Mouse (Mus musculus) adrenal gland, postnatal 36 days (tissue): ENCODE data around the gene Rras2. TPM values are rescaled to one million over a fixed set of nuclear protein-coding genes. Genes with fewer than 3 reads are reported as not detected.
A peak's percentile ranks its signal among the peaks of the same experiment; 100 is the strongest.

Experiments
- DNase-seq, 2 experiments: peaks; one replicate each; pipeline ENCODE4 v3.0.0; 2021; ENCODE audit warnings: mixed read lengths in 1 of 2
- long read RNA-seq, 2 experiments: library from polyadenylated mRNA; stranded (forward); transcript quantifications; one replicate each; pipeline ENCODE4 v2.0.0; 2021; ENCODE audit warnings: borderline sequencing depth in 2 of 2
- total RNA-seq, 2 experiments: library from RNA; stranded (reverse); gene quantifications; 2 replicates each; pipeline ENCODE4 v1.2.3; 2021

The Rras2 gene
- total RNA-seq: 10 to 100 TPM; 27.5 to 39.3 TPM
- long read RNA-seq, experiment 1, transcript Rras2-201 (6 exons, 2,275 nt): major isoform, 25 of 27 reads
- long read RNA-seq, experiment 1, partial matches to known transcripts: 0 of 27 reads
- long read RNA-seq, experiment 1, other reads (novel, unspliced or antisense): 2 of 27 reads
- long read RNA-seq, experiment 2, transcript Rras2-201 (6 exons, 2,275 nt): major isoform, 10 of 11 reads
- long read RNA-seq, experiment 2, partial matches to known transcripts: 1 of 11 reads
- long read RNA-seq, experiment 2, other reads (novel, unspliced or antisense): 0 of 11 reads

DNA sequence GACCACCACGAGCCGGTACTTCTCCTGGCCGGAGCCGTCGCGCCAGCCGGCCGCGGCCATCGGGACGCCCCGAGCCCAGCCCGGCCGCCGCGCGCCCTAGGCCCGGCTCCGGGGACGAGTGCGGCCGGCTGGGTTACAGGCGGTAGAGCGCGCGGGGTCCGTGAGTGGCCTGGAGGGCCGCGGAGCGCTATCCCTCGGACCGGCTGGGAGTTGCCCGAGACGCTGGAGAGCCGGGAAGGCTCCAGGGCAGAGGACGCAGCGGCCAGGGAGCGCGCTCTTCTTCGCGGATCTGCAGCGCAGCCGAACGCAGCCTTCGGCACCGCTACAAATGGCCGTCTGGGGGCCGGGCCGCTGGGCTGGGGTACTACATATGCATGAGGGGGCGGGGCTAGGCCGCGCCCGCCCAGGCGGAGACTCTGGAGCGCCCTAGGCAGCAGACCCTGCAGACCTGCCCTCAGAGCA, at the start of gene Rras2:
Gene Rras2 (minus strand): TSS at position 338 of the 462 bp plus-strand sequence.
- DNase-seq: peak; percentile 93 to 96

DNA sequence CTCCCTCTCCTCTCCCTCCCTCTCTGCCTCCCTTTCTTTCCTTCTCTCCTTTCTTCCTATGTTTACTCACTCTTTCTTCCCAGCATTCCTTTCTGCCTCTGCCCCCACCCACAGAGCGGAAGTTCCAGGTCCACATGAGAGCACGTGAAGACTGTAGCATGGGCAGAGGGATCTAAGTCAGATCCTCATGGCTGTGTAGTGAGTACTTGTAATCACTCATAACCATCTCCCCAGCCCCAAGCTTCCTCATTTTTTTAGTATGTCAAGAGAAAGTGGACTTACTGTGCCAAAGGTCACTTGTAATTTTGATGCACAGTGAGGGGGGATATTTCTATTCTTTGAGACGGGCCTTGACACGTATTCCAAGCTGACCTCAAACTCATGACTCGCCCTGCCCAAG, 45.4 kb upstream of the Rras2 start:
- DNase-seq: no peak

DNA sequence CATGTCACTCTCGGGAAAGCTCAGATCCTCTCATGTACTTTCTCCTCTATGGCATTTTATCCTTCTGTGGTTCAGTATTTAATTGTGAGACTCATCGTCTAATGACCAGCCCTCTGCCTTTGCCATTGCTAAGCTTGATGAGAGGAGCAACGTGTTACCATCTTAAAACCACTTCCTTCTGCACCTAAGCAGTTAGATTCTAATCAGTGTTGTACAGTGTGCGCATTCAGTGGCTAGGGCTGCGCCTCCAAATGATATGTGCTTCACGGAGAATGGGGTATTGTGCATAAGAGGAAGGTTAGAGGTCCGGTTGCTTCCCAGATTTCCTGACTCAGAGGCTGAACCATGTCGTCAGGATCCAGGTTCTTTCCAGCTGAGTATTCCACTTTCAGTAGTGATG, 43.5 kb upstream of the Rras2 start:
- DNase-seq: no peak

DNA sequence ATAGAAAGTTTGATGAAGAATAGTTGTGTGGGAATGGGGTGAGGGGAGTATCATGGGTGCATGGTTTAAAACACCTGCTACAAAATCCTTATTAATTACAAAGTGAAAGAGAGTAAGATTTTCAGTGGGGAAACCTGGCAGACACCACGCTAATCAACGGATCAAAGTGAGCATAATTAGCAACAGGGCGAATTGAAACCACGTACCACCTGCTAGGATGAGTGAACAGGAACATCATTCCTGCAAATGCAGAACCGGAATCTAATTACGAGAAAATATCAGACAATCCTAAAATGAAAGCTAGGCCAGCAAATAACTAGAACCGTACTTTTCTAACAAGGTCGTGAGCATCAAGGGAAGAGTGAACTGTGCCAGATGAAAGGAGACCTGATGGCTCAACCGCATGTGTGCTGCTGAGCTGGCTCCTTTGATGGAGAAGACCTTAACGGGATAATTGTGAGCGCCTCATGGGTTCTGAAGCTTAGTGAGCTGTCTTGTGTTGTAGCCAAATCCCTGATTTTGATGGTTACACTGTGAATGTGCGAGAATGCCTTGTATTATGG, 40.2 kb upstream of the Rras2 start:
- DNase-seq: no peak

DNA sequence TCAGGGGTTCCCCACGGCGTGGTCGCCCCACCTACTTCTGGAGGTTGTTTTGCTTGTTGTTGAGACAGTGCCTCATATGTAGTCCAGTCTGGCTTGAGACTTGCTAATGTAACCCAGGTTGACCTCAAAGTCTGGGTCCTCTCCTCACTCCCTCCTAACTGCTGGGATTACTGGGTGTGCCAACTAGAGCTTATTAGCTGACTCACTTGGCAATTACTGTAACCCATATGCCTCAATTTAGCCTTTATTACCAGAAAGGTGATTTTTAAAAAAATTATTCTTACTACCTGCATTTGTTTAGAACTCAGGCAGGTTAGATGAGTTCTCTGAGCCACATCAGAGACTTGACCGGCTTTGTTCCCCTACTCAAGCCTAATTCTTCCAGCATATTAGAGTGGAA, 38.8 kb upstream of the Rras2 start:
- no peak for DNase-seq

DNA sequence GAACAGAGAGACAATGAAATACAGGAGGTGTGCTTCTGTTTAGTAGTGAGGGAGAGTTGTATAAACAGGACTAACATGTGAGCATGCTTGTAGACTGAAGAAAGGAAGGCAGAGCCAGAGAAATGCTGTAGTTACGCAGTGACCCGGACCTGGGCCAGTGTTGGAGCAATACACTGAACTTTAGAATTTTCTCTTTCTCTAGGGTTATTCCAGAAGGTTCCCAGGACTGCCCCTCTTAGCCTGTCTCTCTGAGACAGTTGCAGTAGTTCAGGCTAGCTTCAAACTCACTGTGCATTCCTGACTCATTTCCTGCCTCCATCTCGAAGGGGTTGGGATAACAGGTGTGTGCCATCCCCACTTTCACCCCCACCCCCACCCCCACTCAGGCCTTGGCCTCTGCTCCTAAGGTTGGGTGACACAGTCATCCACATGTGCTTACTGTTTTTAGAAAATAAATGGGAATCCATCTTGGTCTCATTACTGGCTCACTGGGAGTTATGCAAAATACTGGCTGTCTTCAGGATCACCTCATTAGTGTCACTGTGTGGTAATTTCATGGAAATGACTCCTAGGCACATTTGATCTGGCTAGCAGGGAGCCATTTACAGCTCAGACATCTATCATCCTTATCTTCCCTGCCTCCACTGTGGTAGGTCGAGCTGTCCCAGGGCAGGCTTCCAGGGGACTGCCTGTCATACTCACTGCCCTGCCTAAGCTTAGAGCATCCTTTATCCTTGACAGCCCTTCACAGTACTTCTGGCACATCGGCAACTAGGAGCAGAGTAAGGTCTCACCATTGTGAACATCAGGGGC, 37.7 kb upstream of the Rras2 start:
- DNase-seq: peak; percentile 37 to 65

DNA sequence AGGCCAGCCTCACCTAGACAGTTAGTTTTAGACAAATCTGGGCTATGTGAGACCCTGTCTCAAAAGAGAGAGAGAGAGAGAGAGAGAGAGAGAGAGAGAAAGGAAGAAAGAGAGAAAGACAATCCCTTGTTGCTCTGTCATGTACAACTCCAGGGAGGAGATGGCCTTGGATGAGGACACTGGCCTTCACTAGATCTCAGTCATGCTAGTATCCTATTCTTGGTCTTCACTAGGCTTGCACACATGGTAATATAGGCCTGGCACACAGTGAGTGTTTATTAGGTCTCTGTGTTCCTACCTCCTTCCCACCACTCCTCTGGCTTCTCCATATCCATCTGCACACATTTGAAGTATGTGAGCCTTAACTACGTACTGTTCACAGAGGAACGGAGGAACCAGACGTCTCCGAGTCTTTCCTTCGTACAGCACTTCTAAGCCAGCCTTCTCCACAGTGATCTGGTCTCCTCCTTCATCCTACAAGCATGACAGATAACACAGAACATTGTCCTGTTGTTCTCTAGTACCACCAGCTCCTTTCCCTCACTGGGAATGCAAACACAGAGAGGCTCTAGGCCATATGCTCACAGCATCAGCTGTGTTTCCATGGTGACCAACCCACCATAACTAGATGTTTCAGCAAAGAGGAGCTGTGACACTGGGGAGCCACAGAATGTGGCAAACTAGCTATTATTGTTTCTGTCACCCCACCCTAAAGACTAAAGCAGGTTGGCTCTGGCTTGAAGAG, 33.6 kb upstream of the Rras2 start:
- DNase-seq: peak; percentile 32

DNA sequence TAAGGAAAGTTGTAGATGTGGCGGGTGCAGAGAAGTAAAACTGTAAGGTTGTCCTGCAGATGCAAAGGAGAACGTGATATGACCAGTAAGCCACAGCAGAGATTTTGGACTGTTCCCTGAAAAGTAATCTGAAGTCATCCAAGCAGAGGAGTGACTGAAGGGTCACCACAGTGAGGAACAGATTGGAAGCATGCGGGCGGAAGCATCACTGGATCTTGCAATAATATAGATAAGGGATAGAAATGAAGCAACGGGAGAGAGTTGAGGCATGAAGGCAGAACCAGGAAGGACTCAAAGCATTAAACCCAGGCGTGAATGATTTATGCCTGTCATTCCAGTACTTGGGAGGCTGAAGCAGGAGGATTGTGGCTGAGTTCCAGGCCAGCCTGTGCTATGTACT, 32.0 kb upstream of the Rras2 start:
- no peak for DNase-seq

DNA sequence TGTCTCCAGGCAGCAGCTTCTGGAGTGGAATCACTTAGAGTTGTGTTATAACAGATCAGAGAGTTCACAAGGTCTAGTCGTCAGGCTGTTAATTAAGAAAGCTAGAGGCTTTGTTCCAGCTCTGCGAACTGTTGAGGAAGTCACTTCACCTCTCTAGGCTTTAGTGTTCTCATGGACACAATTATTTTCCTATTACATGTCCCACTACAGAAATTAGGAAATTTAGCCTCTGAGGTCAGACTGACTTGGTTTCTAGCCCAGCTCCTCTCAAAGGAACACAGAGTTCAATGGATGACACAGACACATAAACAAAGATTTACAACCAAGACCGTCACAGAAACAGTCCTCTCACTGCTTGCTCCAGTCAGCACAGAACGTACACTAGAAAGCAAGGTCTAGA, 31.6 kb upstream of the Rras2 start:
- peak; percentile 5 to 53 for DNase-seq

DNA sequence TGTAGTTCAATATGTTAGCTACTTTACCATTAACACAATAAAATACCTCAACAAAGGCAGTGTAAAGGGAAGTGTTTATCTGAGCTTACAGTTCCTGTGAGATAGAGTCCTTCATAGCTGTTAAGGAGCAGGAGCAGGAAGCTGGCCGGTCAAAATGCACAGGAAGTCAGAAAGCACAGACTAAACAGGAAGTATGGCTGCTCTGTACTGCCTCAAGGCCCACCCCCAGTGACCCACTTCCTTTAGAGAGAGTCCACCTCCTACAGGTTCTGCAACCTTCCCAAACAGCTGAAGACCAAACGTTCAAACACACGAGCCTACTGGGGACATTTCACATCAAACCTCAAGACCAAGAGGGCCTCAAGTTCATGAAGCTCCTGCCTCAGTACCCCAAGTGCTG, 28.3 kb upstream of the Rras2 start:
- DNase-seq: no peak

DNA sequence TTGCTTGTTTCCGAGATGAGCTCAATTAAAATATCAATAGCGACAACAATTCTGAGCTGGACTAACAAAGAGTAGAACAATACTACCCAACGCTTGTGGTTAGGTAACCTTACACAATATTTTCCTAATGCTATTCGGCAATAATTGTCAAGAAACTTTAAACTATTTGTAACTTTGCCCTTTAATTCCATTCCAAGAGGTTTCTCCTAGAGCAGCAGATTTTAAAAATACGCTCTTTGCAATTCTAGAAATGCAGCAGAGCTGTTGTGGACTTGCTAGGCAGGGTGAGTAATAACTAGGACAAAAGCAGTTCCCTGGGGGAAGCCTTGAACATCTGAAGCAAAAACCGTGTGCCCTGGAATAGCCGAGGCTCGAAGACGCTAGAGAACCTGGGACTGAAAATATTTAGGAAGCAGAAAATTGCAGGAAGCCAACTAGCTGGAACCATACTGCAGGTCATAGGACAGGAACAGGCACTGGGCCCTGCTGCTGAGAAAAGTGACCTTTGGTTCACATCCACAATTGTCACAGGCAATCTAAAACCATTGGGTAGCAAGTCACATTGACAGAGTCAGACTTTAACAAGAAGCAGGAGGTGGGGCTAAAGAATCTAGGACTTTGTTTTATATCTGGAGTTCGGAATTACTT, 24.7 kb upstream of the Rras2 start:
- DNase-seq: no peak

DNA sequence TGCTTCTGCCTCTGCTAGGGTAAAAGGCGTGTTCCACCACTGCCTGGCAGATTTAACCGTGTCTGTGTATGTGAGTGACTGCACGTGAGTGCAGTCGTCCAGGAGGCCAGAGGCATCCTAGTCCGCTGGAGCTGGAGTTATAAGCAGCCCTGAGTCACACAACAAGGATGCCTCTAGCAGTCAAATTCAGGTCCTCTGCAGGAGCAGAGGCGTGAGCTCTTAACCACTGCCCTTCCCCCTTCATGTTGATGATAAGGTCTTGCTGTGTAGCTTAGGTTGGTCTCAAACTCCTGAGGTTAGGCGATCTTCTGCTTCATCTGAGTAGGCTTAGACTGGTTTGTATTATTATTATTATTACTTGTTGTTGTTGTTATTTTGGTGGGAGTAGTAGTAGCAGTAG, 22.4 kb upstream of the Rras2 start:
- no peak for DNase-seq

DNA sequence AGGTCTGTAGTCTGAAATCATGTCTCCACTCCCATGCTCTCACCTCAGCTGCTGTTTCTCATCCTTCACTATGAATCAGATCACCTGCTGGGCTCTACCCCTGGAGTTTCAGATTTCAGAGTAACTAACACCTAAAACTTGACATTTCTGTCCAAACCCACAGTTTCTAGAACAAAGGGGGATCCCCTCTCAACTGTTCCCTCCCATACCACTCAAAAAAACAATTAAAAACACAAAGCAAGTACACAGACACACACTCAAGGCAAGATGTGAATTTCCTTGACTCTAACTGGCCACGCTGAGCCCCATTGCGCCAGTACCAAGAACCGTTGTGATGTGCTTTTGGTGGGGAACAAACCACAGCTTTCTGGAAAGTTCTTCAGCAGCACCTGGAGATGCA, 21.8 kb upstream of the Rras2 start:
- DNase-seq: no peak

DNA sequence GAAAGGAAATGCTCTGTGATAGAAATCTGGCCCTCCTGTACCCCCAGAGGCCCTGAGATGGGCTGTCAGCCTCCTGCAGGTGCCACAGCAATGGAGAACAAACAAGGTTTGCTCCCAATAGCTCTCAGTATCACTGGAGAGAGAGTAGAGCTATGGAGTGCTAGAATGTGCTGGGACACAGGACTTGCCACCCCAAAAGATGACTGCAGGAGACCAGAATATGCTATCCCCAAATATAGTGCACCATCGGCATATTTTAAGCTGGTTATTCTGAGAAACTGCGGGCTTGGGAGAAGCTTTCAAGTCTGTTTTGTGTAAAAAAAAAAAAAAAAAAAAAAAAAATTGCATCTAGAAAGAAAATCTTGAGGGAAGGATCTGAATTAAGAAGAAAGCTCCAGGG, 20.7 kb upstream of the Rras2 start:
- DNase-seq: no peak

DNA sequence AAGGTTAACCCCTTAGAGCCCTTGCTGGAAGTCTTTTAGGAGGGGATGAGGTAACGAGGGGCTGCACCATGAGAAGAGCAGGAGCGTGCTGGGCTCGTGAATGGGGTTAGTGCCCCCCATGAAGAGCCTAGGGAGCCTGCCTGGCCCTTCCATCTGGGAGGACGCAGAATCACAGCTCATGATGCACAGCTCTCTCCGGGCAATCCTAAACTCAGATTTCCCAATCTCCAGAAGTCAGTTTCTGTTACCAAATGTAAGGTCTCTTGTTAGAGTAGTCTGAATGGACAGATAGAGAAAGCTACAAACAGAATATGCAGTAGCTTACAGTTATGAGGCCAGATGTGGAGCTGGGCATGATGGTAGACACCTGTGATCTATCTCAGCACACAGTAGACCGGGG, 17.6 kb upstream of the Rras2 start:
- no peak for DNase-seq

DNA sequence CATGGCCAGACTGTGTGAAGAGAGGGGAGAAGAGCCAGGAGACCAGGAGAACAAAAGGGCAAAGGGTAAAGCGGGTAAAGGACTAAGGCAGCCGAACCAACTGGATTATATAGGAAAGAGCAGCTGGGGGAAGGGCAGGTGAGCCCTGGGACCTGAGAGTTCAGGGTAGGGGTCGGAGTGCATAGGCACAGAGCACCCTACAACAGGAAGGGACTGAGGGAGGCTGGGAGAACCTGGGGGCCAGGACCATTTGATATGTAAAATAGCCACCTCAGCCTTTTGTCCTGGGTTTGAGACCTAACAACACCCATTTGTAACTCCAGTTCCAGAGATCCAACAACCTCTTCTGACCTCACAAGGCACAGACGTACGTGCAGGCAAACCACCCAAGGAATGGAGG, 16.4 kb upstream of the Rras2 start:
- DNase-seq: no peak

DNA sequence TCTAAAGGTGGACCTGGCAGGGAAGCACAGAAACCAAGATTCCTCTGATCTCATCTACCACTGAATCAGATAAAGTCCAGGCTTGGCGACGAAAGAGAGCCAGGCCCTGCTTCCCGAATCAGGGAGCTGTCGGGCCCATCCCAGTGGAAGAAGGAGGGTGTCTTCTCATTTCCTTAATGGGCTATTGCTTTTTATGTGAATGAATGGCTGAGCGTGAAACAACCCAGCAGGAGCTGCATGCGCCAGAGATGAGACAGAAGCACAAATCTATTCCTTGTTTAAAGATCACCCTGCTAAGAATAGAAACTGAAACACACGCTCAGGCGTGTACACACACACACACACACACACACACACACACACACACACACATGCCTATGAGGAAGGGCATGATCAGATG, 14.7 kb upstream of the Rras2 start:
- no peak for DNase-seq

DNA sequence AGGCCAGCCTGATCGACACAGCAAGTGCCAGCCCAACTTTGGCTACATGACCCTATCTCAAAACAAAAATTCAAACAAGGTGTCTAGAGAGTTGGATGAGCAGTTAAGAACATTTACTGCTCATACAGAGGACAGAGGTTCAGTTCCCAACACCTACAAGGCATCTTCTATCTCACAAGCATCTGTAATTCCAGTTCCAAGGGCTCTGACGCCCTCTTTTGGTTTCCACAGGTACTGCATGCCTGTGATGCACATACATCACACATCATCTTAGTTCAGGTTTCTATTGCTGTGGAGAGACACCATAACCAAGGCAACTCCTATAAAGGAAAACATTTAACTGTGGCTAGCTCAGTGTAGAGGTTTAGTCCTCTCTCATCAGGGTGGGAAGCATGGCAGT, 11.7 kb upstream of the Rras2 start:
- DNase-seq: no peak

DNA sequence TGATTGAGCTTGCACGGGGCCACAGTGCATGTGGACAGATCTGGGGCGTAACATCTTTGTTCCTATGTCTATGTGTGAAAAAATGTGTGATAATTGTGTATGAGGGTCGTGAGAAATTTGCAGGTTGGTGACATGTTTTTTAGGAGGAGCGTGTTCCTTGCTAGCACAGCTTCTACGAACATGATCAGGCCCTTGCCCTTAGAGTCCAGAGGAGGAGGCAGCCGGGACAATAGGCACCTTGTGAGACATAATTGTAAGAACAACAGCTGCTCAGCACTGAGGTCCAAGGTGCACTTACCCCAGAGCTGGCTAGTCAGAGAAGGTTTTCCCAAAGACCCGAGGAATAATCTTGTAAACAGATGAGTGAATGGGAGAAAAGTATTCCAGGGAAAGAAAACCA, 599 bp upstream of the Rras2 start:
- DNase-seq: no peak

DNA sequence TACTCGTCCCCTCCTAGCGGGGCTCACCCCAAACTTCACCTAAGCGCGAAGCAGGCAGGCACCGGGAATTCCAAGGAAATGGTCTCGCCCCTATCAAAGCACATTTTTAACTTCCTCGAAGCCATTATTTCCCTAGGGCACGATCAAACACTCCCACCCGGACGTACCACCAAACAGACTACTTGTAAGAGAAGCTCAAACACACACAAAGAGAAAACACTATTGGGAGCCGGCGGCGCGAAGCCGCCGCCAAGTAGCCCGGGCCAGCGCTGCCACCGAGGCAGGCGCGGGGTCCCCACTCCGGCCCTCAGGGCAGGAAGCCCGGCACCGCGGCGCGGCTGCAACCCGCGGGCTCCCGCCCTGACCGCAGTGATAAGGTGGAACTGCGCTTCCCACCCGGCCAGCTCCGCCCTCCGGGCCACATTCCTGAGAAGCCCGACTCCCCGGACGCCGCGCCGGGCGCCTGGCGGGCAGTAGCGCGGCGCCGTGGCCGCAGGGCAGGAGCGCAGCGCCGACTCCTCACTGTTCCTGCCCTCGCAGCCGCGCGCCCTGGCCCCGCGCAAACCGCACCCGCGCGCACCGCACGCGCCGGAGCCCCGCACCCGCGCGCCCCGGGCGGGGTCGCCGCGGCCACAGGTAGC, 750 bp downstream of the Rras2 start:
- DNase-seq: peak; percentile 85 to 87

DNA sequence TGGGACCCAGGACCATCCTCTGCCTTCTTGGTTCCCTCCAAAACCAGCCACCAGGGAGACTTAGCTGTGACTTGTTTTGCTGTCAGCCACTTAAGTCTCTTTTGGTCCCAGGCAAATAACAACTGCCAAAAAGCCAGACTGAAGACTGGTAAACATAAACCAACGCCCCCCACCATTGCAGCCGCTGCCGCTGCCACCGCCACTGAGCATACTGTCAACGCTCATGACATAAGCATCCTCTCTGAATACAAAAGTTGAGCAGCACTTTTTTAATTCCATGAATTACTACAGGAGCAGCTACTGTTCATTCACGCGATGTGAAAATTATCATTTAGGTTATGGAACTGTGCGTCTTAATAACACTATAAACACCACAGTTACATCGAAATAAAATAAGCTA, 1.6 kb downstream of the Rras2 start:
- DNase-seq: no peak

DNA sequence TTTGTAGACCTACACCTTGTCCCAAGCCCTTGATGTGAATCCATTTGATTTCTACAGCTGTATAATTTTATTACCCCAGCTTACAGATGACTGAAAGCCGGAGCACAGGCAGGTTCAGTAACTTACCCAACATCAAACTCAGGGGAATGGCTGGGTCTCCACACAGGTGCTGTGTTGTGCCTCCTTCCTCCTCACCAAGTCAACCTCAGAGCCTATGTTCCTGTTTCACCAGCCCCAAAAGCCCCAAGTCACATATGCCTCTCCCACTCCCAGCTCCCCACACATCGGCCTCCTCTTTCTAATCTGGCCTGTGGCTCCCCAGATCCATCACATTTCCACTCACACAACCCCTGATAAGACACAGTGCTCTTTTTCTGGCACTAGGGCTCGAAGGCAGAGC, 2.6 kb downstream of the Rras2 start:
- DNase-seq: no peak
